Mouse (Mus musculus): ENCODE data around the gene Akr7a5. TPM values are rescaled to one million over a fixed set of nuclear protein-coding genes. Genes with fewer than 3 reads are reported as not detected.
A peak's percentile ranks its signal among the peaks of the same experiment; 100 is the strongest.

Akr7a5 gene
- 104 and 105 TPM in 2 replicates for polyA plus RNA-seq (2016; fragmentation: Nextera tagmentation; extraction: Ambion mirVana)

DNA sequence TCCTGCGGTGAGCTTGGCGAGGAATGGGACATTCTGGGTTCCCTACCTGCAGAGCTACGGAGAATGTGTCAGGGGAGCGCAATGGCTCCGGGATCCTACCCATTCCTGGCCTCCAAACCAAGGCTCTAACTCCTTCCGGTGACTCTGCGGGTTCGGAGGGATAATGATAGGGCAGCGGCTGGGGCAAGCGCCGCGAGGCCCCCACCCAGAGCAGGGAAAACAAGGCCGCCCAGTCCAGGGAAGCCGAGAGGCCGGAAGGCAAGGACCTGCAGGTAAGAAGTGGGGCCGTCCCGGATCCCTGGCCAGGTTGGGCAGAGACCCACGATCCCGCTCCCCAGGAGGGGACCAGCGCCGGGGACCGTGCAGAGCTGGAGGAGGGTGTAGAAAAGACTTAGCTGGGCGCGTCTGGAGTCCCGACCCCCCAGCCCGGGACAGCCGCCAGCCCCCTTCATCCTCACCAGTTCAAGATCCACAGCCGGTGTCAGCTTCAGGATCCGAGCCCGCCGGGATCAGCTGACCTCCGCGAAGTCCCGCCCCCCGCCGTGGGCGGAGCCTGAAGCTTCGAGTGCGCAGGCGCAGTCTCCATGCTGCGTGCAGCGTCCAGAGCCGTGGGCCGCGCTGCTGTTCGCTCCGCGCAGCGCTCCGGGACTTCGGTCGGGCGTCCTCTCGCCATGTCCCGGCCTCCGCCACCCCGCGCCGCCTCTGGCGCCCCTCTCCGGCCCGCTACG lies at the start of gene Akr7a5, which contains the start of gene Pqlc2:
TSS of gene Akr7a5 (plus strand) at position 574 of the 728 bp plus-strand sequence.
TSS of gene Pqlc2 (minus strand) at position 538 of the 728 bp plus-strand sequence.
- Histone ChIP-seq H3K9me3 (no peaks in the 10 kb centered on the region), H3K4me1 (replicated peaks) (peaks cover 28% of the 10 kb centered on the region), H3K27me3 (ENCODE audit: insufficient read depth, poor library complexity, severe bottlenecking) (peaks cover 23% of the 10 kb centered on the region), H3K4me3 (peak within 1 kb of the TSS; percentile 93), H3K27ac (peak within 1 kb of the TSS; percentile 93), H3K36me3 (peaks cover 26% of the 10 kb centered on the region)
- peak; percentile 98 for DNase-seq (ENCODE audit: low spot score)
- under 1% methylated on average over 63 of the region's 63 CpGs for whole genome bisulfite sequencing

DNA sequence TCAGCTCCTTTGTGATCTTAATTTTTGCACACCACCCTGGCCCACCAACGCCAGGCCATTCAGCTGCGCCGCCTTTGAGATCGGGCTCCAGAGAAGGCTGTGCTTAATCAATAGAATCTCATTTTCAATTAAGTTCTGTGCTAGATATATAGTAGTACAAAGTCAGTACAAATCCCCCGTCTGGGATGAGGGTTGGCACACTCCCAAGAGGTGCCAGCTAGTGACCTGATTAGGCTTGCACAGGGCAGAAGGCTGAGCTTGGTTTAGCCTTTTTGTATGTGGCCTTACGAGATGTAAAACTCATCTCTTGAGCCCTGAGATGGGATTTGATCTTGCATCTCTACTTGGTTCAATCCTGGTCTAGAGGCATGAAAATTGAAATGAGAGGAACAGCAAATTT lies 47.6 kb upstream of the Akr7a5 start:
- H3K27ac ChIP-seq, result no peak overlapping the region
- no peaks in the 10 kb centered on the region for H3K9me3 ChIP-seq
- no peaks in the 10 kb centered on the region for H3K27me3 ChIP-seq (ENCODE audit: insufficient read depth, poor library complexity, severe bottlenecking)
- H3K4me1 ChIP-seq (replicated peaks), result peaks cover 13% of the 10 kb centered on the region
- no peak for DNase-seq (ENCODE audit: low spot score)
- 93% methylated on average over 6 of the region's 6 CpGs for WGBS
- H3K36me3 ChIP-seq, result peaks cover 99% of the 10 kb centered on the region
- H3K4me3 ChIP-seq, result no peak overlapping the region

DNA sequence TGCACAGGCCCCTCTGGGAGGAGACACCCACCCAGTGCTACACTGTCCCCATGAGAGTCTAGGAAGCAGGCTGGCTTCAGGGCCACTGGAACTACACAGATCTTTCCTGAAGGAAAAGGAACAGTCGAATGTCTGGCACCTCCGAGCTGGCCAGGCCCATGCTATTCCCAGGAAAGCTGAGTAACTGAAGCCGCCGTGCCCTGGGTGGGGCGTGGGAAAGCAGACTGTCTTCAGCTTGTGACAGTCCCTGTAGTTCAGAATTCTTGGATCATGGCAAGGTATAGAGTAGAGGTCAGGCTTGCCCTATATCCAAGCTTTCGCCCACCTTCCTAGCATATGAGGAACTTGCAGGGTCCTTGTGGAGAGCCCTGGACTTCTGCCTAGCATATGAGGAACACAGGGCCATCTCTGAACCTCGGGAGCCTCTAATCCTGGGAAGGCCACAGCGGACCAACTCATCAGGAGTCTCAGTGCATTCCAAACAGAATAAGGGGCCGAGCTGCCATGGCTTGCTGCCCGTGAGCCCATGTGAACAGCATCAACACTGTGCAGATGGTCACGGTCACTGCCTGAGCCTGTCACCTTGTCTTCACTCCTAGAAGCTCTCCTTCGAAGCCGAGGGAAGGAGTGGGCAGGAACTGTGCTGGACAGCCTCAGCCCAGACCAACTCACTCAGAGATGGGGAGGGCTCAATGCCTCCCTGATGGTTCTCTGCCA lies 44.6 kb upstream of the Akr7a5 start:
- Histone ChIP-seq H3K27ac (no peak overlapping the region), H3K27me3 (ENCODE audit: insufficient read depth, poor library complexity, severe bottlenecking) (no peaks in the 10 kb centered on the region), H3K9me3 (no peaks in the 10 kb centered on the region), H3K4me1 (replicated peaks) (peaks cover 8% of the 10 kb centered on the region), H3K36me3 (peaks cover 88% of the 10 kb centered on the region), H3K4me3 (no peak overlapping the region)
- no peak for DNase-seq (ENCODE audit: low spot score)
- 90% methylated on average over 13 of the region's 13 CpGs for WGBS

DNA sequence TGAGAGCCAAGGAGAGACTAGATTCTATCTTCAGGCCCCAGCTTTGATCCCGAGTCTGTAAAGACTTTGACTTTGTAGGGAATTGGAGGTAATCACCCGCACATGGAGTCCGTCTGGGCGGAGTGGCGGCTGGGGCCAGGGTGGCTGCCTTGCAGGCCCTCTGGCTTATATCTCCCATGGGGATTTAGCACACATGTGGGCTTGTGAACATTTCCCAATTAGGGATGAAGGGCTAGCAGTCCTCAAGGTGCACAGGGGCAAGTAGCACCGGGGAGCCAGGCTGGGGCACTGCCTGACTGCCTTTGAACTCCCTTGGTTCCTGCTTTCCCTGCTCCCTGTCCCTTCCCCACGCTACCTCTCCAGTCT lies 44.1 kb upstream of the Akr7a5 start:
- Histone ChIP-seq H3K4me1 (replicated peaks) (peaks cover 8% of the 10 kb centered on the region), H3K36me3 (peaks cover 84% of the 10 kb centered on the region), H3K27ac (no peak overlapping the region), H3K4me3 (no peak overlapping the region), H3K27me3 (ENCODE audit: insufficient read depth, poor library complexity, severe bottlenecking) (no peaks in the 10 kb centered on the region), H3K9me3 (no peaks in the 10 kb centered on the region)
- no peak for DNase-seq (ENCODE audit: low spot score)
- WGBS, result 79% methylated on average over 7 of the region's 7 CpGs

DNA sequence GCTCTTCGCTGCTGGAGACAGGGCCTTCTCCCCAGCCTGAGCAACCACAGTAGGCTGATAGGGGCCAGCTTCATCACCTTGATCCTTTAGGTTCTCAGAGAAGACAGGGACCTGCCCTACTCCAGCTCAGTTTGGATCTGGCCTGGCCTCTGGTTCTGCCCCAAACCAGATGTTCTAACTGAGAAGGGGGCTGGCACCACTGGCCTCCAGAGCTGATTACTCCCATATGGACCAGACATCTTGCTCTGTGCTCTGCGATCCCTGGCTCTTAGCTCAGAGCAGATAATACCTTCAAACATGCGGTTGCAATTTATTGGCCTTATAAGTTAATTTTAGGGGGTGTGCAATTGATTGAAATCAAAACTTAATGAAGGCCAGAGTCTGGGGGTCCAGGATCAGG lies 43.2 kb upstream of the Akr7a5 start:
- H3K9me3 ChIP-seq, result no peaks in the 10 kb centered on the region
- no peak overlapping the region for H3K27ac ChIP-seq
- H3K4me3 ChIP-seq, result no peak overlapping the region
- H3K4me1 ChIP-seq (replicated peaks), result peaks cover 8% of the 10 kb centered on the region
- H3K36me3 ChIP-seq, result peaks cover 76% of the 10 kb centered on the region
- no peak for DNase-seq (ENCODE audit: low spot score)
- H3K27me3 ChIP-seq (ENCODE audit: insufficient read depth, poor library complexity, severe bottlenecking), result no peaks in the 10 kb centered on the region
- WGBS, result 76% methylated on average over 3 of the region's 3 CpGs

DNA sequence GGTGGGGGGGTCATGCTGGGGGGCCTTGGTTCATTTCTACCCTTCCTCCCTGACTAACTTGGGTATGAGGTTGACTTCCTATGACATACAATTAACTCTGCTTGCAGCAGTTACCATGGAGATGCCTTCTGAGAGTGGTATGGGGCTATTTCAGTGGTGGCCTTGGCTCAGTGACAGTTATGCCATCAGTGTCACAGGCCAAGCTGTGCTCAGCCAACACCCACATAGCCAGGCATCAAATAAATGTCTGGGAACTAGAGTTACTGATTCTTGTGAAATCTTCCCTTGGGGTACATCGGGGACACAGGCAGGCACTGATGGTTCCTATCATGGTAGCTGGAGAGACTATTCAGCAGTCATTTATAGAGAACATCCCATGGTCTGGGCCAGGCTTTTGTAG lies 42.3 kb upstream of the Akr7a5 start:
- no peak overlapping the region for H3K27ac ChIP-seq
- 94% methylated on average over 1 of the region's 1 CpGs for WGBS
- no peaks in the 10 kb centered on the region for H3K9me3 ChIP-seq
- peaks cover 74% of the 10 kb centered on the region for H3K36me3 ChIP-seq
- no peaks in the 10 kb centered on the region for H3K27me3 ChIP-seq (ENCODE audit: insufficient read depth, poor library complexity, severe bottlenecking)
- H3K4me3 ChIP-seq, result no peak overlapping the region
- peaks cover 8% of the 10 kb centered on the region for H3K4me1 ChIP-seq (replicated peaks)
- DNase-seq (ENCODE audit: low spot score), result no peak

DNA sequence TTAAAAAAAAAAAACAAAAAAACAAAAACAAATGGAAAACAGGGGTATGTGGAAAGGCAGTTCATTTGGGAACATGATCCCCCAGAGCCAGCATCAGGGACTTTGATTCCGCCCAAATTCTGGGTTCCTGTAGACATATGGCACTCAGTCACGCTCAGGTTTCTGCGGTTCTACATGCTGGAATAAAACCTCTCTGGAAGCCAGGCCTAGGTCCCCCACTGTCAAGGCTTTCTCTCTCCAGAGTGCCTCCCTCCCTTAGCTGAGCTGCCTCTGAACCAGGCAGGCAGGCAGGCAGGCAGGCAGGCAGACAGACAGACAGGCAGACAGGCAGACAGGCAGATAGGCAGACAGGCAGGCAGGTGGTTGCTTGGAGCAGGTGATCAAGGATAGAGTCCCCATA lies 40.4 kb upstream of the Akr7a5 start:
- no peak for DNase-seq (ENCODE audit: low spot score)
- peaks cover 8% of the 10 kb centered on the region for H3K4me1 ChIP-seq (replicated peaks)
- H3K9me3 ChIP-seq, result no peaks in the 10 kb centered on the region
- no peak overlapping the region for H3K4me3 ChIP-seq
- H3K36me3 ChIP-seq, result peaks cover 74% of the 10 kb centered on the region
- no peaks in the 10 kb centered on the region for H3K27me3 ChIP-seq (ENCODE audit: insufficient read depth, poor library complexity, severe bottlenecking)
- H3K27ac ChIP-seq, result no peak overlapping the region
- WGBS, result 89% methylated on average over 3 of the region's 3 CpGs

DNA sequence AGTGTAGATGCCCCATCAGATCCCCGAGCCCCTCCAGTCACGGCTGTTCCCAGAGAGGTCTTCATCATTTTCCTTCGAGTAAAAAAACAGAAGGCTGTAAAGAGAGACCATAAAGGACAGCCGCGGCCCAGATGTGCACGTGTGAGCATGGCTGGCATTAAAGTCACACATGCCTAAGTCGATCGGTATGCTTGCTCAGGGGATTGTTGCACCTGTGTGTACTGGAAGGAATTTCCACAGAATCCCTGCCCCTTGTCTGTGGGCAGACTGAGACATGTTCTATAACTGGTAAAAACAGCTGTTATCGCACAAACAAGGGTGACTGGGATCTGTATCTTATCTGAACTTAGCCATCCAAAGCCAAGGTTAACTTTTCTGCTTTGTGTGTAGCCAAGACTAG lies 39.0 kb upstream of the Akr7a5 start:
- no peak for DNase-seq (ENCODE audit: low spot score)
- Histone ChIP-seq H3K4me1 (replicated peaks) (peaks cover 2% of the 10 kb centered on the region), H3K27ac (no peak overlapping the region), H3K27me3 (ENCODE audit: insufficient read depth, poor library complexity, severe bottlenecking) (no peaks in the 10 kb centered on the region), H3K4me3 (no peak overlapping the region), H3K36me3 (peaks cover 66% of the 10 kb centered on the region), H3K9me3 (no peaks in the 10 kb centered on the region)
- WGBS, result 87% methylated on average over 9 of the region's 9 CpGs

DNA sequence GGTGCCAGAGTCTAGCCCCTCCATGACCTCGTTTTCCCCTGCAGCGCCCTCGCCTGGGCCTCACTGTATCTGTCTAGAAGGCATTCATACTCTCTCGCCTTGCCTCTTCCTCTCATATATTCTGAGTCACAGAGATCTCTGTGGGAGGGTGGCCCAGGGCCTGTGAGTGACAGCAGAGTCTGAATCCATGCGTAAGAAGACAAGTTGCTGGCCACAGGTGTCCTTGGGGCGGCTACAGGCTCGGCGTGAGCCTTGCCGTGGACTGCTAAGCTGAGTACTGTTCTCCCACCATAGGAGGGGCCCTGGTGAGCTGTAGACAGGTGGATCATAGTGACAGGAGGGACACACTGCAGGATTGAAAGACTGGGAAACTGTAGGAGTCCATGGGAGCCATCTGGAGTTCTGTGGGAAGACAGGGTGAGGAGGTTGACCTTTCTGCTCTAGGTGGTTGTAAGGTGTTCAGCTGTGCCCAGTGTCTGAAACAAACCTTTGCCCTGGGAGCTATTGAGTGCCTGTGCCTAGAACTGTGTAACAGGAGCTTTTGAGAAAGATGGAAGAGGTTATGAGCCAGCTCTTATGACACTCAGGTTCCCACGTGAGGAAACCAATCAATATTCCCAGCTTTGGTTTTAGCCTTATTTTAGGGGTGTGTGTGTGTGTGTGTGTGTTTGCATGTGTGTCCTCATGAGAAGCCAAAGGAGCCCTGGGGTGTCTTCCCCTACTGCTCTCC lies 37.4 kb upstream of the Akr7a5 start:
- 91% methylated on average over 10 of the region's 10 CpGs for WGBS
- no peak overlapping the region for H3K4me3 ChIP-seq
- no peak overlapping the region for H3K27ac ChIP-seq
- no peaks in the 10 kb centered on the region for H3K9me3 ChIP-seq
- H3K36me3 ChIP-seq, result peaks cover 59% of the 10 kb centered on the region
- DNase-seq (ENCODE audit: low spot score), result no peak
- no peaks in the 10 kb centered on the region for H3K27me3 ChIP-seq (ENCODE audit: insufficient read depth, poor library complexity, severe bottlenecking)
- no peaks in the 10 kb centered on the region; the same call in 1 of the 2 replicates for H3K4me1 ChIP-seq (replicated peaks)

DNA sequence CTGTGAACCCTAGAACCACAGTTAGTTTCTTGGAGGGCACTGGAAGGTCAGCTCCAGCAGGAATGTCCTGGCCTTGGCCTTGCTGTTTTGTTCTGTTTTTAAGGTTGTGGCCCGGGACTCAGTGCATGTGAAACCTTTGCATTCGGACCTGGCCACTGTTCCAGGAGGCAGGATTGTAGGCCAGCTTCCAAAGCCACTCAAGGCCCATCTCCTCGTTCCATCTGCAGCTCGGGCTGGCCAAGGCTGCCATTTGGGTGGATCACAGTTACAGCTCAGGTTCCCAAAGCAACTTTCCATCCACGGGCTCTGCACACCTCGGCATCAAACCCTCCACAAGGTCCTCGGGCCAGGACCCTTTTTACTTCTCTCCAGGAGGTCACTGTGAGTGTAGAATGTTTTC lies 36.0 kb upstream of the Akr7a5 start:
- WGBS, result 93% methylated on average over 7 of the region's 7 CpGs

DNA sequence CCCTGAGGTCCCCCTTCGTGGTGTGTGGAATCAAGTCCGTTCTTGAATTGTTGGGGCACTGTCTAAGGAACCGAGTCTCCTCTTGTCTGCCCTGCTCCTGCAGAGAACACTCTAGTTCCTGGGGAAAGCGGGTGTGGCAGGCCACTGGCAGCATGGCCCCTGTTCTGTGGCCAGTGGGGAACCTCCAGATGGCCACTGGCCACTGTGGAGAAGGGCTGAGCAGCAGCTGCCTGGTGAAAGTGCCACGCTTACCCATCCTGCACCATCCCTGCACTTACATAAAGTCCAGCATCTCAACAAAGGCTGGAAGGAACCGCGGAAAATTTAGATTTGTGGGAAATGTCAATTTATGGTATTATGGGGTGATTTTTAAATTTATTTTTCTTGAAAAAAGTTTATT lies 34.1 kb upstream of the Akr7a5 start:
- no peaks in the 10 kb centered on the region for H3K27me3 ChIP-seq (ENCODE audit: insufficient read depth, poor library complexity, severe bottlenecking)
- peaks cover 60% of the 10 kb centered on the region for H3K36me3 ChIP-seq
- no peaks in the 10 kb centered on the region for H3K9me3 ChIP-seq
- H3K27ac ChIP-seq, result no peak overlapping the region
- no peak overlapping the region for H3K4me3 ChIP-seq
- no peaks in the 10 kb centered on the region for H3K4me1 ChIP-seq (replicated peaks)
- 87% methylated on average over 7 of the region's 7 CpGs for WGBS
- DNase-seq (ENCODE audit: low spot score), result no peak

More for the DNA sequence above, 36.0 kb upstream of the Akr7a5 start:
- no peaks in the 10 kb centered on the region for H3K27me3 ChIP-seq (ENCODE audit: insufficient read depth, poor library complexity, severe bottlenecking)
- no peaks in the 10 kb centered on the region for H3K4me1 ChIP-seq (replicated peaks)
- DNase-seq (ENCODE audit: low spot score), result no peak
- peaks cover 48% of the 10 kb centered on the region for H3K36me3 ChIP-seq
- no peak overlapping the region for H3K4me3 ChIP-seq
- no peak overlapping the region for H3K27ac ChIP-seq
- H3K9me3 ChIP-seq, result no peaks in the 10 kb centered on the region

DNA sequence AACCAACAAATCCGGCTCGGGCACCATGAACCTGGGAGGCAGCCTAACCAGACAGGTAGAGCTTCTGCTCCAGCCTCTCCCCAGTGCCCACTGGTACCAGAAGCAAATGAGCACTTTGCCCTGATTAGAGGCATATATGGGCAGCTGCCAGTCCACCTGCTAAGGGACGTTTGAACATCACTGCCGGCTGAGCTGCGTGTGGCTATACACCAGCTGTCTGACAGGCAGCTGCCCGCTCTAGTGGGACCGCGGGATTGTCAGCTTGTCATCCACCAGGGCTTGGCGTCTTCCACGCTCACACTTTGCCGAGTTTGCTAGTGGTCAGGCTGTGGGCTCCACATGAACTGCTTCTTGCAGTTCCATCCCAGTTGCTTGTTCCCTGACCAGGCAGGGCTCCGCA lies 30.0 kb upstream of the Akr7a5 start:
- no peak overlapping the region for H3K27ac ChIP-seq
- no peak overlapping the region for H3K4me3 ChIP-seq
- 94% methylated on average over 12 of the region's 12 CpGs for WGBS
- H3K36me3 ChIP-seq, result peaks cover 70% of the 10 kb centered on the region
- no peaks in the 10 kb centered on the region for H3K27me3 ChIP-seq (ENCODE audit: insufficient read depth, poor library complexity, severe bottlenecking)
- no peaks in the 10 kb centered on the region; the same call in 1 of the 2 replicates for H3K4me1 ChIP-seq (replicated peaks)
- no peaks in the 10 kb centered on the region for H3K9me3 ChIP-seq
- DNase-seq (ENCODE audit: low spot score), result no peak
